Mouse (Mus musculus) heart, adult 2 months (tissue): ENCODE data around the gene Anks1.
"Not testable (repeated sequence)": the region's sequence is repeated elsewhere in the genome, so short reads cannot be mapped to it uniquely, and the experiment has no call there.

Experiments used
- CTCF ChIP-seq: fragments of 200-600 bp; IDR thresholded peaks from 2 replicates; pipeline ENCODE4 v1.8.1; 2022; ENCODE audit warnings: antibody characterized with exemption, mild to moderate bottlenecking, moderate library complexity
- POLR2A ChIP-seq: fragments of 200-500 bp; IDR thresholded peaks from 2 replicates; pipeline ENCODE4 v1.6.1; 2011; ENCODE audit warnings: mild to moderate bottlenecking, low read depth, low read length, control low read depth; ENCODE audit not compliant: insufficient read depth

DNA sequence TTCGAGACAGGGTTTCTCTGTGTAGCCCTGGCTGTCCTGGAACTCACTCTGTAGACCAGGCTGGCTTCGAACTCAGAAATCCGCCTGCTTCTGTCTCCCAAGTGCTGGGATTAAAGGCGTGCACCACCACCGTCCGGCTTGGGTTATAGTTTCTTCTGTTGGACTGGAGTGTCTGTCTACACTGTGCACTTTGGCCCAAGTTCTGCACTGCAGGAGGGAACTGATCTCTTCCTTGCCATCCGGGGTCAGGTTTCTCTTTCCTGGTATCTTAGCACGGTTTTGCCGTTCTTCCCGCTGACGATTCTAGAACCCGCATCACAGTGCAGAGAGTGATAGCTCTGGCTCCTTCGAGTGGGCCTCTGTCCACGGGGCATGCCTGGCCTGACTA is 73.0 kb downstream of the Anks1 start:
- TF ChIP-seq CTCF, POLR2A: not testable (repeated sequence)
